Mouse (Mus musculus) forebrain, embryonic 12.5 days (tissue): ENCODE measurements around the gene Wwc2. TPM values are rescaled to one million over a fixed set of nuclear protein-coding genes. Genes with fewer than 3 reads are reported as not detected.

Experiments
- ATAC-seq: fragments of 200-750 bp; cut with Nextera tagmentation; 2 replicates; pipeline ENCODE4 v1.8.0; 2017; ENCODE audit warnings: moderate TSS enrichment; ENCODE audit not compliant: low FRiP score
- H3K27ac ChIP-seq: fragments of 300-500 bp; sonication (generic); 2 replicates; pipeline ENCODE4 v1.5.1; 2016; ENCODE audit warnings: mild to moderate bottlenecking
- H3K27me3 ChIP-seq: fragments of 300-500 bp; sonication (generic); 2 replicates; pipeline ENCODE4 v1.6.1; 2016; ENCODE audit warnings: mild to moderate bottlenecking
- H3K36me3 ChIP-seq: fragments of 300-500 bp; sonication (generic); replicated peaks from 2 replicates; pipeline ENCODE4 v1.6.1; 2016; ENCODE audit warnings: mild to moderate bottlenecking
- H3K4me1 ChIP-seq: fragments of 300-500 bp; sonication (generic); 2 replicates; pipeline ENCODE4 v1.6.1; 2016
- H3K4me2 ChIP-seq: fragments of 300-500 bp; sonication (generic); 2 replicates; pipeline ENCODE4 v1.6.1; 2016; ENCODE audit warnings: mild to moderate bottlenecking, moderate library complexity
- H3K4me3 ChIP-seq: fragments of 300-500 bp; sonication (generic); replicated peaks from 2 replicates; pipeline ENCODE4 v1.5.1; 2016; ENCODE audit warnings: mild to moderate bottlenecking
- H3K9ac ChIP-seq: fragments of 300-500 bp; sonication (generic); 2 replicates; pipeline ENCODE4 v1.6.1; 2016; ENCODE audit warnings: mild to moderate bottlenecking
- H3K9me3 ChIP-seq: fragments of 300-500 bp; sonication (generic); 2 replicates; pipeline ENCODE4 v1.6.1; 2016
- WGBS: fragments of 180-500 bp; shearing (Covaris S2); methylation state at CpG from one replicate; pipeline ENCODE4 v1.1.7; 2016; 5-methylcytosine and 5-hydroxymethylcytosine counted together
- polyA plus RNA-seq: library from polyadenylated mRNA; unstranded; fragments of >200 nt; fragmentation: Nextera tagmentation; extraction: Ambion mirVana; gene quantifications from 2 replicates; pipeline ENCODE4 v1.2.1, GENCODE M21; 2016

Wwc2 gene
- polyA plus RNA-seq, 1 experiment from 2014 or later: 9.1 TPM

DNA sequence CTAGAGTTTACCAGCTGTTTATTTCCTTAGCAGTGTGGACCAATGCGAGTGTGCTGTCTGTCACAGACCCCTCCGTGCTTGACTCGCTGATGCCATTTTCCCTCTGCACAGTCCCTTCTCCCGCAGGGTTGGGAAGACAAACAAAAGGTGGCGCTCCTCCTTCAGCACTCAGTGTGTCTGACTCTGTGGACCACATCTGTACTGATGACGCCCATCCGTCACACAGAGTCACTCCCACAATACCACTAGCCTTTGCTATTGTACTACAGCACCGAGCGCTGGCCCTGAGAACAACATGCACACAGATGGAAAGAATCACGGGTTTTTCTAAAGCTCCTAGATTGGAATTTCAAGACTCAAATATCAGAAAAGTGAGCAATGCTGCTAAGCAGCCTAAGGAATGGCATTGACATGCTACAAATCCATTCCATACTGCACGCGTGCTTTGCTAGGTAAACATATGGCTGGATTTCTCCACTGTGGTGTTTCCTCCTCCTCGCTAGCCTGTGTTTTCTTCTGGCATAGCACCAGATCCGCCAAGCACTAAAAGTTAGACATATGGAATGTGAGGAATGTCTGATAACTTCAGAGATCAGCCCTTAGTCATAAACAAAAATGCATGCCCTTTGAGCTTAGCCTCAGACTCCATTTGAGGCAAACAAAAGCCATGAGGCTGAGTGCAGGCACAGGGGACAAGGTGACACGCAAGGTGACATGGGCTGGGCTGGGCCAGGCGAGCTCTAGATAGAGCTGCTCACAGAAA, 58.5 kb downstream of the Wwc2 start:
- Histone ChIP-seq H3K36me3 (no peaks in the 10 kb centered on the region), H3K27me3 (no peaks in the 10 kb centered on the region), H3K9ac (no peak overlapping the region), H3K4me2 (peak overlapping the region; percentile 17; the same call in 1 of the 2 replicates), H3K27ac (peak overlapping the region; percentile 42; the same call in 1 of the 2 replicates), H3K4me3 (no peak overlapping the region), H3K4me1 (peaks cover 28% of the 10 kb centered on the region), H3K9me3 (no peaks in the 10 kb centered on the region)
- peak; percentile 42; the same call in 1 of the 2 replicates for ATAC-seq
- WGBS: 51% methylated on average over 16 of the region's 16 CpGs

DNA sequence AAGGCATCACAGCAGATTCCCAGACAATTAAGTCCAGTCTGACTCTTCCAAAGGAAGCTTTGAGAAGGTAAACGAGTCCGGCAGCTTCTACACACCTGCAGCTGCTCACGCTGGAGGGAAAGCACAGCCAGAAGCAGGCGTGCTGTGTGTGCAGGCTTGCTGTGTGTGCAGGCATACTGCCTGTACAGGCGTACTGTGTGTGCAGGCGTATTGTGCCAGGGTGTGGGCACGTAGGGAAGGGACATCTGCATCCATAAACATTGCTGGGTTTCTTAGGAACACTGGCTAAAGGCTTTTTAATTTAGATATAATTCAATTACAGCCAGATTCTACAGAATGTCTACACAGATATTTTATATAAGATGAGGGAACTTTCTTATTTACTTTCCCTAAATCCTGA, 59.4 kb downstream of the Wwc2 start:
- H3K9me3 ChIP-seq: no peaks in the 10 kb centered on the region
- no peak overlapping the region for H3K9ac ChIP-seq
- H3K4me3 ChIP-seq: no peak overlapping the region
- WGBS: 86% methylated on average over 7 of the region's 7 CpGs
- H3K27me3 ChIP-seq: no peaks in the 10 kb centered on the region
- ATAC-seq: no peak
- H3K27ac ChIP-seq: no peak overlapping the region
- H3K36me3 ChIP-seq: no peaks in the 10 kb centered on the region
- H3K4me1 ChIP-seq: peaks cover 26% of the 10 kb centered on the region
- H3K4me2 ChIP-seq: no peak overlapping the region

DNA sequence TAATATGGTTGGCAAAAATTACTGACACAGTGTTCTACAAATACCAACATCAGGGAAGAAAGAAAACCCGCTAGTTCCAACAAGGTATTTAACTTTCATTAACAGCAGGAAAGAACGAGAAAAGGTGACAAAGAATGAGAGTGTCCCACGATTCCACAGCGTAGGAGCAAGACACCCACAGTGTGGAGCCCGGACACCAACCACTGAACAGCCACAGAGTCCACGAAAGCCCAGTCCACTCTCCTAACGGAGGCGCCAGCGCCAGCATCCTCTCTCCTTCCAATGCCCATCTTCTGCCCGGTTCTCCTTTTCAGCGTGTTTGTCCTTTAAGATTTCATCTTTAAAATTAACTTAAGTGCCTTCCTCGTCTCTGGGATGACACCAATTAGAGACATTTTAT, 61.1 kb downstream of the Wwc2 start:
- WGBS: 95% methylated on average over 12 of the region's 12 CpGs

DNA sequence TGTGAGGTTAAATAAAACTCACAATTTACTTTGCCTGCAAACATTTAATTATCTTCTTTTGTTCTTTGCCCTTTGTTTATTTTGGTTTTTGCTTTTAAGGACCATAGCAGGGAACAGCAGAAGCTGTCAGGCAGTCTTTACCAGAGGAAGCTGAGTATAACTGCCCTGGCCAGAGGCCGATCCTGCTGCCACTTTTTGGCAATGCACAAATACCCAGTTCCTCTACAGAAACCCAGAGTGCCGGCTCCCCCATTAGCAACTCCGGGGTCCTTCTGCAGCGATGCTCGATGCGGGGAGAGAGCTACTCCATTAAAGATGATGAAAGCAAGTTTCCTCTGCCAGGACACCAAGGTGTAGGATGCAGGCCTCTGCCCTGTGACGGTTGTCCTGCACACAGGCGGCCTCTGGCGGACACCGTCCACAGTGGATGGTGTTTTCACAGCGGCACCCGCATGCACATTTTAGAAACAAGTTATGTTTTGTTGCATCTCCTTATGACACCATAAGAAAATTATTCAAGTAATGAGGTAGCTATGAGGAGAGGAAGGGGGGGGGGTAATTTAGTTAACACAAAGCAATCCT, 62.0 kb downstream of the Wwc2 start:
- Histone ChIP-seq H3K4me2 (no peak overlapping the region), H3K36me3 (no peaks in the 10 kb centered on the region), H3K9ac (no peak overlapping the region), H3K4me3 (no peak overlapping the region), H3K27ac (no peak overlapping the region), H3K4me1 (peaks cover 12% of the 10 kb centered on the region), H3K27me3 (no peaks in the 10 kb centered on the region), H3K9me3 (no peaks in the 10 kb centered on the region)
- no peak for ATAC-seq
- 92% methylated on average over 12 of the region's 12 CpGs for WGBS

More for the DNA sequence above, 61.1 kb downstream of the Wwc2 start:
- H3K36me3 ChIP-seq: no peaks in the 10 kb centered on the region
- no peak overlapping the region for H3K4me2 ChIP-seq
- H3K9me3 ChIP-seq: no peaks in the 10 kb centered on the region
- no peak overlapping the region for H3K9ac ChIP-seq
- H3K4me1 ChIP-seq: peaks cover 19% of the 10 kb centered on the region
- no peak for ATAC-seq
- H3K27me3 ChIP-seq: no peaks in the 10 kb centered on the region
- no peak overlapping the region for H3K27ac ChIP-seq
- no peak overlapping the region for H3K4me3 ChIP-seq

DNA sequence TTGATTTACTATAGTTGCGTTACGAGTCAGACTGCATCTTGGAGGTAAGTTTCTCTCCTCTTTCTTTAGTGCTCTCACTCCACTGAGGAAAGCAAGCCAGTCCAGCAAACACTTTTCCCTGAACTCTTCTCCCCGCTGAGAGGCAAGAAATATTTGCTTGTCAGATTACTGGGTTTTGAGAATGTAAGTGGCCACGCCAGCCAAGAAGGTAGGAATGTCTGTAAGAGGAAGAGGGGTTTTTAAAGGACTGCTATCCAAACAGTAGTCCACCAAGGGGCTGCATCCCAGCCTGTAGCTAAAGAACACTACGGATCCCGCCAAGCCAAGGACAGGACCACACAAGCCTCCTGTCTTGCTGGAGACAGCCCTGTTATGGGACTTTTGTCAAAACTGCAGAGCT, 65.8 kb downstream of the Wwc2 start:
- Histone ChIP-seq H3K4me3 (no peak overlapping the region), H3K27me3 (no peaks in the 10 kb centered on the region), H3K36me3 (0 out of 2 replicates have a peak, but pooled peaks cover 3% of the 10 kb centered on the region), H3K9me3 (no peaks in the 10 kb centered on the region), H3K4me1 (no peaks in the 10 kb centered on the region), H3K4me2 (no peak overlapping the region), H3K9ac (no peak overlapping the region), H3K27ac (no peak overlapping the region)
- ATAC-seq: no peak
- 83% methylated on average over 6 of the region's 6 CpGs for WGBS

DNA sequence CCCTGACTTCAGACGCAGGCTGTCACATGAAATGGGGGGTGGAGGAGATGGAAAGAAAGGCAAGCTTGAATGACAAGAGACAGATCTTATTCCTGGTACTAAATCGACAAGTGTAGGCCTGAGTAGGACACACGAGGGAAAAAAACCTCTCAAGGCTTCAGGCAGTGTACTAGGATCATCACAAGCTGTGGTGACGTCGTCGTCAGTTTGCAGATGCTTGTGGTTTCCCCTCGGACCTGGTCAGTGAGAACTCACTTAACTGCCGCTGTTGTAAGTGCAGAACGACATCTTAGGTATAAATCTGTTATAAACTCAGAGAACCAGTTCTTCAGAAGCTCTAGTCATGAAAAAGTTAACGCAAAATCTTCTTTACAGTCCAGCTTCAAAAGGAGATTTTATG, 67.9 kb downstream of the Wwc2 start:
- Histone ChIP-seq H3K9ac (no peak overlapping the region), H3K4me2 (no peak overlapping the region), H3K4me3 (no peak overlapping the region), H3K9me3 (no peaks in the 10 kb centered on the region), H3K27ac (no peak overlapping the region), H3K4me1 (no peaks in the 10 kb centered on the region), H3K36me3 (0 out of 2 replicates have a peak, but pooled peaks cover 5% of the 10 kb centered on the region), H3K27me3 (no peaks in the 10 kb centered on the region)
- WGBS: 84% methylated on average over 10 of the region's 10 CpGs
- ATAC-seq: no peak

DNA sequence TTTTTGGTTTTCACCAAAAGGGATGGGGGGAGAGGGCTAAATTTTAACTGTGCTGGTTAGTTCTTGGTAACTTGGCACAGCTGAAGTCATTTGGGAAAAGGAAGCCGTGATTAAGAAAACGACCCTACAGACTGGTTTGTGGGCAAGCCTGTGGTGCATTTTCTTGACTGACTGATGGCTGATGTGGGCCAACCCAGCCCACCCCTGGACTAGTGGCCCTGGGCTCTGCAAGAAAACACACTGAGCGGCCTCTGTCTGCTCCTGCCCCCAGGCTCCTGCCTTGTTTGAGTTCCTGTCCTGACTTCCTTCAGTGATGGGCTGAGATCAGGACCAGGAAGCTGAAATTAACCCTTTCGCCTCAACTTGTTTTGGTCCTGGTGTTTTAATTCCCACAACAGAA, 68.7 kb downstream of the Wwc2 start:
- WGBS: 87% methylated on average over 4 of the region's 4 CpGs
- Histone ChIP-seq H3K9ac (no peak overlapping the region), H3K4me2 (no peak overlapping the region), H3K27me3 (no peaks in the 10 kb centered on the region), H3K4me1 (no peaks in the 10 kb centered on the region), H3K36me3 (0 out of 2 replicates have a peak, but pooled peaks cover 5% of the 10 kb centered on the region), H3K9me3 (no peaks in the 10 kb centered on the region), H3K4me3 (no peak overlapping the region), H3K27ac (no peak overlapping the region)
- no peak for ATAC-seq

DNA sequence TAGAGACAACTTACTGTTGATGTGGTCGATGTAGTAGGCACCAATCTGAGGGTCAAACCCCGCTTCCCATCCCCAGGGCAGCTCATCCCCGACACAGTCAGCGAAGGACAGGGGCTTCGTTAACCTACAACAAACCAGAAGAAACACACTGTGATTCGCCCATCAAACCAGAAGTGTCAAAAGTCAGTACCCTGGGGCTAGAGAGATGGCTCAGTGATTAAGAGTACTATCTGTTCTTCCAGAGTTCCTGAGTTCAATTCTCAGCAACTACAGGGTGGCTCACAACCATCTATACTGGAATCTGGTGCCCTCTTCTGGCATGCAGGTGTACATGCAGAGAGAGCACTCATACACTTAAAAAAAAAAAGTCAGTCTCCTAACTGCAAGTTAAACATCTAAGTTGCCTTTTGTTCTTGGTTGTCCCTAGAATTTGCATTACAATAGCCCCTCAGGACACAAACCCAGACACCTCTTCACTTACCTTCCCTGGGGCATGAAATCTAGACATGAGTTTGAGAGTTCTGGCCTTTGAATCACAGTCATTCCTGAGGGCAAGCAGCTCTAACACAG, 70.1 kb downstream of the Wwc2 start:
- Histone ChIP-seq H3K4me3 (no peak overlapping the region), H3K9ac (no peak overlapping the region), H3K27me3 (no peaks in the 10 kb centered on the region), H3K9me3 (no peaks in the 10 kb centered on the region), H3K4me1 (no peaks in the 10 kb centered on the region), H3K27ac (no peak overlapping the region), H3K4me2 (no peak overlapping the region), H3K36me3 (0 out of 2 replicates have a peak, but pooled peaks cover 5% of the 10 kb centered on the region)
- 97% methylated on average over 6 of the region's 6 CpGs for WGBS
- no peak for ATAC-seq

DNA sequence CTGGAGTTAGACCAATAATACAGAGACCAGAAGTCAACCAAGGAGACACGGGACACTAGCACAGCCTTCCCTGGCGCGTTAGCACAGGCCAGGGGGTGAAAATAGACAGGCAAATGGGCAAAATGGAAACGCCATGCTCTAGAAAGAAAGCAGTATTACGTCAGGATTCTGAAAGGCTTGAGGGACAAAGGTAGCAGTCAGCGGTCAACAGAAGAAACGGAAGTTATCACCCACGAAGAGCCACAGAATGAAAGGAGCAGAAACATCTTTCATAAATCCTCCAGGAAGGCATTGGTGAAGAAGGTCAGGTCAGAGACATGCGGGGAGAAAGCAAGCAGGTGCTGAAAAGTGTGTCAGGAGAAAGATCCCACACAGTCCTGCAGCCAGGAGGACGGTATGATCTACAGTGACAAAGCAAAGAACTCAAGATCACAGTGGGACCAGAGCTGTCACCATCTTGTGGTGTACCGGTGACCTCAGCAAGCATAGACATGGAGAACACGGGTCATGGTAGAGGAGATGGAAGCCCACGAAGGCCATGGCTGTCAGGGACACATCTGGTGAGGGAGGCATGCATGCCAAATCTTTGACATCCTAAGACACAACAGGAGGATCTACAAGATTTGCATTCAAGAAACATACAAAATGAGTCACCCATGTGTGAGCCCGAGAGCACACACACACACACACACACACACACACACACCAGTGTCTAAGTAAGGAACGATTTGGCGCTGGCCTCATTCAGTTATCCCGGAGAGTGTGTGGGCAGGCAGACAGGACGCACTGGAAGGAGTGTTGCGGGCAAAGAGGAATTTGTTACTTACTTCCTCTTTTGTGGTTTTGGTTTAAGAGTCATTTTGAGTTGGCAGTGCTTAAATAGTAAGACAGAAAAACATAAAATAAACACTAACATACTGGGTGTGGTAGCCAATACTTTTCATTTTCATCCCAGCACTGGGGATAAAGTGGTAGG, 73.4 kb downstream of the Wwc2 start:
- WGBS: 90% methylated on average over 19 of the region's 19 CpGs
- no peaks in the 10 kb centered on the region for H3K9me3 ChIP-seq
- no peak overlapping the region for H3K4me2 ChIP-seq
- no peak overlapping the region for H3K9ac ChIP-seq
- no peaks in the 10 kb centered on the region for H3K4me1 ChIP-seq
- ATAC-seq: no peak
- no peaks in the 10 kb centered on the region for H3K27me3 ChIP-seq
- no peak overlapping the region for H3K4me3 ChIP-seq
- no peak overlapping the region for H3K27ac ChIP-seq
- 0 out of 2 replicates have a peak, but pooled peaks cover 5% of the 10 kb centered on the region for H3K36me3 ChIP-seq

DNA sequence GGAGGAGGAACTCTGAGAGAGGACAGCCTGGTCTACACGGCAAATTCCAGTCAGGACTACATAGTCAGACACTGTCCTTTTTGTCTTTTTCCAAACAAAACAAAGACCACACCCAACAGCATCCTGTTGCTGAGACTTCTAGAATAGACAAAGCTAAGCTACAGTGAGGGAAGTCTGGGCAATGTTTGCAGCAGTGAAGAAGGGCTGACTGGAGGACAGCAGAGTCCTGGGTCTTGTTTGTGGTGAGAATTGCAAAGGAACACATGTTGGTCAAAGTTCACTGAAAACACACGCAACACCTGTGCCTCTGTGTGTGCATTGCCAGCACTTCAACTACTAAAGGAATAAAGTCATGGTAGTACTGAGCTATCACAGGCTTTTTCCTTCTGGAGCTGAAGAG, 75.2 kb downstream of the Wwc2 start:
- H3K4me2 ChIP-seq: no peak overlapping the region
- no peaks in the 10 kb centered on the region for H3K27me3 ChIP-seq
- H3K9me3 ChIP-seq: no peaks in the 10 kb centered on the region
- H3K9ac ChIP-seq: no peak overlapping the region
- ATAC-seq: no peak
- no peak overlapping the region for H3K27ac ChIP-seq
- no peaks in the 10 kb centered on the region for H3K4me1 ChIP-seq
- no peak overlapping the region for H3K4me3 ChIP-seq
- 85% methylated on average over 2 of the region's 2 CpGs for WGBS
- H3K36me3 ChIP-seq: 0 out of 2 replicates have a peak, but pooled peaks cover 5% of the 10 kb centered on the region

DNA sequence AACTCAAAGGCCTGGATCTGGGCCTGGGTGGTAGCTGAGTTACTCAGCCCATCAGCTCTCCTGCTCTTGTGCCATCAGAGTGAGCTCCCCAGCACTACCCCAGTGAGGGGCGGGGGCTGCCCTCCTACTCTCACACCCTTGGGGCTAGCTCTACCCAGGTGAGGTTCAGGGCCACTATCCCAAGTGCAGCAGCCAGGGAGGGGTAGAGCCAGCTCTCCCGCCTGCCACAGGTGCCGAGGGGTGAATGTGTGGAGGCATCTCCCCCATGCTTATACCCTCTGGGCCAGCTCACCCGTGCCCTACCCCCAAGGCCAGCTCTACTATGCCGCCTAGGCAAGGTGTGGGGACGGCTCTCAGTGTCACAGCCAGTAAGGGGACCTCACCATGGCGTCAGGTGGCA, 75.8 kb downstream of the Wwc2 start:
- Histone ChIP-seq H3K27me3 (no peaks in the 10 kb centered on the region), H3K4me1 (no peaks in the 10 kb centered on the region), H3K36me3 (0 out of 2 replicates have a peak, but pooled peaks cover 2% of the 10 kb centered on the region), H3K9ac (no peak overlapping the region), H3K4me2 (no peak overlapping the region), H3K4me3 (no peak overlapping the region), H3K27ac (no peak overlapping the region), H3K9me3 (no peaks in the 10 kb centered on the region)
- peak; percentile 11; the same call in 1 of the 2 replicates for ATAC-seq
- whole genome bisulfite sequencing: 91% methylated on average over 7 of the region's 7 CpGs

DNA sequence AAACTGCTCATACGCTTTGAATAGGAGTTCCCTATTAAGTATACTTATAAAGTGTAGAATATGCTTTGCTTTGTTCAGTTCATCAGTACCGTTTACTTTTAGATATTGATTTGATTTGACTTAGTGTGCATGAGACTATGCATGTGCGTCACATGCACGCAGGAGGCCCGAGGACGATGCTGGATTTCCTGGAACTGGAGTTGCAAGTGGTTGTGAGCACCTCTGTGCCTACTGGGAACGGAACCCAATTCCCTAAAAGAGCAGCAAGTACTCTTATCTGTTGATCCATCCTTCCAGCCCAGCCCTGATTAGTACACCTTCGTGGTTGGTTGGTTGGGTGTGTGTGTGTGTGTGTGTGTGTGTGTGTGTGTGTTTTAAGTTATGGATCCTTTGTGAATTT, 76.6 kb downstream of the Wwc2 start:
- Histone ChIP-seq H3K4me1 (no peaks in the 10 kb centered on the region), H3K27me3 (no peaks in the 10 kb centered on the region), H3K9ac (no peak overlapping the region), H3K9me3 (peaks cover 5% of the 10 kb centered on the region), H3K36me3 (no peaks in the 10 kb centered on the region), H3K27ac (no peak overlapping the region), H3K4me2 (no peak overlapping the region), H3K4me3 (no peak overlapping the region)
- ATAC-seq: no peak
- WGBS: 94% methylated on average over 8 of the region's 8 CpGs
